Mouse (Mus musculus) embryonic fibroblast, embryonic 13.5 days (primary cell): ENCODE data around the gene Hoxa4.

ENCODE experiments used
- CTCF ChIP-seq: IDR thresholded peaks from 2 replicates; pipeline ENCODE4 v1.5.1; 2011; ENCODE audit warnings: mild to moderate bottlenecking, control low read depth, low read length, moderate library complexity, borderline replicate concordance; ENCODE audit not compliant: insufficient read depth
- POLR2A ChIP-seq: IDR thresholded peaks from 2 replicates; pipeline ENCODE4 v1.6.1; 2011; ENCODE audit warnings: low read depth, mild to moderate bottlenecking, control low read depth, low read length, moderate library complexity

GRCm38 (mm10) chr6:52232984-52233545 lies 41.5 kb upstream of the Hoxa4 start:
- TF ChIP-seq CTCF, result no peak
- TF ChIP-seq POLR2A, result no peak
